Mouse (Mus musculus): ENCODE measurements around the gene Xlr3c.
"Not testable (repeated sequence)": the region's sequence is repeated elsewhere in the genome, so short reads cannot be mapped to it uniquely, and the experiment has no call there.

The Xlr3c gene

DNA sequence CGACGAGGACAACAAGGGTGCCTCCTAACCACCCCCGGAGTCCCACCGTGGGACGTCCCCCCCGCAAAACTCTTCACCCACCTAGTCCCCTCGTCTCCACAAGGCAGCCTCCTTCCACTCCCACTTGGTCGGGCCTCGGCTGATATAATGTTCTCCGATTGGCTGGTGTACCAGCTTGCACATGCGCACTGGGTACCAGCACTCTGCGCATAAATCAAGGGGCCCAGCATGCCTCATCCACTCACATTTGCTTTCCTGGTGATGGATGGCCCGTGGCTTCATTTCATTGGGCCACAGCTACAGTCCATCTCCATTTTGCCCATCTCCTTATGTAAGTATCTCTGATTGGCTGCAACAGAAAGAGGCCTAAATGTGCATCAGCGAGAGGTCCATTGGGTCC lies at the start of gene Xlr3c:
Gene Xlr3c, minus strand, starts transcription at position 121 of the 400 bp plus-strand sequence.
- not testable (repeated sequence) for ATAC-seq (ENCODE audit: low TSS enrichment)

DNA sequence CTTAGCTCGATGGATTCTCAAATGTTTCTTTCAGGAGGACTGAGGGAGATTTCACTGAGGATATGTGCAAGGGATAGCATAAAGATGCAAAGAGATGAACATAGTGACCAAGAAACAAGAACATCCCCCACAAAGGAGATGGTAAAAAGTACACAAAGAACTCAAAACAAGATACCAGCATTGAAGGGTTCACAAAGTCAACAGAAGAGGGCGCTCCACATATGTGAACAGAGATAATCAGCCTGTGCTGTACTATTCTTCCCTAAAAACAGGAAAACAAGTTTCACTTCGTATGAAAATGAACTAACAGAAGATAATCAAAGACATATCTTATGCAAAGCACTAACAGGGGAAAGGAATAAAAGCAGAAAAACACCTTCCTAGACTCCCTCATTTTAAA lies 47.3 kb upstream of the Xlr3c start:
- ATAC-seq (ENCODE audit: low TSS enrichment), result peak; percentile 64; the same call in 1 of the 2 replicates

DNA sequence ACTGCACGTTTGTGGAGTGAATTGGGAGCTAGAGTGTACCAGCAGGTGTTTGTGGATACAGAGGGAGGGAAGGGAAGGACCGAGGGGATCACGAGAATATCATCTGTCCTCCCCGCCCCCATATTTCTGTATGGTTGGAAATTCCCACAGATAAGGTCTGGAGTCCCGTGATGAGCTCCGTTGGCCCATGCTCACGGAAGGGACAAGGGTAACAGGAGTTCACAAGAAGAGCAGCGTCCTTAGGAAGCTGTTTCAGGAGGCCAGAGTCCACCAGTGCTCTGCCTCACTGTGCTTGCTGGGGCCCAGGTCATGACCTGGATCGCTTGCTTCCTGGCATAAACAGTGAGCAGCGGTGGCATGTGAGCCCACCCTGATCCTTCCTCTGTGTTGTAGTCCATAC lies 30.6 kb upstream of the Xlr3c start:
- ATAC-seq (ENCODE audit: low TSS enrichment), result not testable (repeated sequence)

DNA sequence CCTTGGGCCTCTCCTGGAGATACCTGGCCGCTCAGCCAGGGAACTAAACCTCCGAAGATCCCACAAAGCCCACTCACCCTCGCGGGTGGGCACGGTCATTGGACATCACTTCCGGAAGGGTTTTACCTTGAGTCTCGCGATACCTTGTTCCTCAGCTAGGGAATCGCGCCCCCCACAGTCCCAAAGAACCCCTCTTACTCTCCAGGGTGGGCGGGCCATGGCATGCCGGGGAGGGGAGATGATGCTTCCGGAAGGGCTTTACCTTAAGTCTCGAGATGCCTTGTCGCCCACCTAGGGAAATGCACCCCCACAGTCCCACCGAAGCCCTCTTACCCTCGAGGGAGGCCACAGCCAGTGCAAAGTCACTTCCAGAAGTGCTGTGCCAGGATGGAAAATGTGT lies 27.7 kb upstream of the Xlr3c start, which contains the start of the genes Xlr5a and Xlr5c:
Gene Xlr5a, minus strand, starts transcription at position 101 of the 400 bp plus-strand sequence.
Gene Xlr5c, minus strand, starts transcription at position 101 of the 400 bp plus-strand sequence.
- not testable (repeated sequence) for ATAC-seq (ENCODE audit: low TSS enrichment)

DNA sequence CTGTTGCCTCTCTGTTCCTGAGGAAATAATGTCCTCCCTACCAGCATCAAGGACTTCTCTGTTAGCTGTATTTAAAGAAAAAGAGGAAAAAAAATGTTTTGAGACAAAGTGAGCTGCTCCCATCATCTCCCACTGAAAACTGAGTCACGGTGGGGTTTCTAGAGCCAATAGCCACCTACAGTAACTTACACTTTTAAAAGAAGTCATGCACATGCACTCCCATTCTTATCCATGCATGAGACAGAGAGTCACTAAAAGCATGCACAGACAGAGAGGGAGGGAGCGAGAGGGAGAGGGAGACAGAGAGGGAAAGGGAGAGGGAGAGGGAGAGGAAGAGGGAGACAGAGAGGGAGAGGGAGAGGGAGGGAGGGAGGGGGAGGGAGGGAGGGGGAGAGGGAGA lies 2.8 kb downstream of the Xlr3c start:
- peak; percentile 79 for ATAC-seq (ENCODE audit: low TSS enrichment)

DNA sequence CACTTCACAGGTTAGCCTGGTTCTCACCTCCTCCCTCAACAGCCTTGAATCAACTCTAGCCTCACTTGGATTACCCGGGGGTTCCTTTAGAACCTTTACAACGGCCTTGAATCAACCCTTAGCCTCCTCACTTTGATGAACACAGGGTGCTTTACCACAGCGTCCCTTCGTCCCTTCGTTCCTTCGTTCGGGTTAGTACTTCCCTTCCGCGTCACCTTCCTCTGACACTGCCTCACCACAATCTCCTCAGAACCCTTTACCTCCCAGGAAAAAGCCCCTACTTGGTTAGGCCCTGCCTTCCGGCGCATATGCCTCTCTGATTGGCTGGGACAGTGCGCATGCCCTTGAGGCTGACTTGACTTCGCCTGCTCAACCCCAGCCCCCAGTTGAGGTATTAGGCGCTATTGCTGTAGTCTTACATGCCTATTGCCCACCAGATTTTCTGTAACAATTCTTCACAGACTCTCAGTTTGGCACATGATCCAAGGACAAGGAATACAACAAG lies 22.3 kb downstream of the Xlr3c start, which contains the start of gene Xlr4c:
Gene Xlr4c, minus strand, starts transcription at position 310 of the 505 bp plus-strand sequence.
- ATAC-seq (ENCODE audit: low TSS enrichment), result not testable (repeated sequence)

DNA sequence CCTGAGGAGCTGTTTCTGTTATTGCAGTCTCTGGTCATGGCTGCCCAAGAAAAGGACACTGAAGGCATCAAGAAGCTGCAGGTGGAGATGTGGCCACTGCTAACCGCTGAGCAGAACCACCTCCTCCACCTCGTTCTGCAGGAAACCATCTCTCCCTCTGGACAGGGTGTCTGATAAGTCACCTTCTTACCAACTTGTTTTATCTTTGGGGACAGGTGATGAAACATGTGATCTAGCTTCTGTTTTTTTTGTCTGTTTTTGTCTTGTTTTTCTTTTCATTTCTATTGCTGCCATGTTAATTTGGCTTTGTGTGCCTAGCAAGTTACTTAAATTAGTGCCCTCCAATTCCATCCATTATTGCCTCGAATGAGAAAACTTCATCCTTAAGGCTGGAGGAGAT lies 35.9 kb downstream of the Xlr3c start:
- no peak for ATAC-seq (ENCODE audit: low TSS enrichment)

DNA sequence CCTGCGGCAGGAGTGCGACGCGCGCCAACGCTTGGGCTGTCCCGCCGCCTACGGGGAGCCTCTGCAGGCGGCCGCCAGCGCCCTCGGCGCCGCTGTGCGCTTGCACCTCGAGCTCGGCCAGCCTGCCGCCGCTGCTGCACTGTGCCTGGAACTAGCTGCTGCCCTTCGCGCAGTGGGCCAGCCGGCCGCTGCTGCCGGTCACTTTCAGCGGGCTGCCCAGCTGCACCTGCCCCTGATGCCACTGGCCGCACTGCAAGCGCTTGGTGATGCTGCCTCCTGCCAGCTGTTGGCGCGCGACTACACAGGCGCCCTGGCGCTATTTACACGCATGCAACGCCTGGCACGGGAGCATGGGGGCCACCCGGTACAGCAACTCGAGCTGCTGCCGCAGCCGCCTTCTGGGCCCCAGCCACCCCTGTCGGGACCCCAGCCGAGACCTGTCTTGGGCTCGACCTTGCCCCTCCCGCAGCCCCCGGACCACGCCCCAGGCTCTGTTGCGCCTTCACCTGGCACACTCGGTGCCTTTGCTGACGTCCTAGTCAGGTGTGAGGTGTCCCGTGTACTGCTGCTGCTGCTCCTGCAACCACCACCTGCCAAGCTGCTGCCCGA lies 36.5 kb downstream of the Xlr3c start:
- ATAC-seq (ENCODE audit: low TSS enrichment), result peak; percentile 53

DNA sequence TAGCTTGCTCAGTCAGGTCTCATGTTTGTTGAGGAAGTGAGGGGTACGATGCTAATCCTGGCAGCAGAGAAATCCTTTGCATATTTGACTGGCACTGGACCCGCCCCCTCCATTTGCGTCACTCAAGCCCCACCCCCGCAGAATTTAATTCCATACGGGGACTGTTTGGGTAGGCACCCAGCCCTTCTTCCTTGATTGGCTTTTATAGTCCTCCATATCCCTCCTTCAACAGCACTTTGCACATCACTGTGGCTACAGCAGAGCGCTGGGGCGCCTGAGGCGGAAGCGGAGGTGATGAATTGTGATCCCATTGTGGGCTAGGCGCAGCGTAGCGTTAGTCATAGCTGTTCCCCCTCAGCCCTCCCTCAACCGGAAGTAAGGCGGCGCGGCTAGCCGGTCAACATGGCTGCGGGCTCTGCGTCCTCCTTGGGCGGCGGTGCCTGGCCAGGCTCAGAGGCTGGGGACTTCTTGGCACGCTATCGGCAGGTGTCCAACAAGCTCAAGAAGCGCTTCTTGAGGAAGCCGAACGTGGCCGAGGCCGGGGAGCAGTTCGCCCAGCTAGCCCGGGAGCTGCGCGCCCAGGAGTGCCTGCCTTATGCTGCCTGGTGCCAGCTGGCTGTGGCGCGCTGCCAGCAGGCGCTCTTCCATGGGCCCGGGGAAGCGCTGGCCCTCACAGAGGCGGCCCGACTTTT lies 37.1 kb downstream of the Xlr3c start, which contains the start of gene F8a:
Gene F8a, plus strand, starts transcription at position 378 of the 692 bp plus-strand sequence.
- ATAC-seq (ENCODE audit: low TSS enrichment), result peak; percentile 95

DNA sequence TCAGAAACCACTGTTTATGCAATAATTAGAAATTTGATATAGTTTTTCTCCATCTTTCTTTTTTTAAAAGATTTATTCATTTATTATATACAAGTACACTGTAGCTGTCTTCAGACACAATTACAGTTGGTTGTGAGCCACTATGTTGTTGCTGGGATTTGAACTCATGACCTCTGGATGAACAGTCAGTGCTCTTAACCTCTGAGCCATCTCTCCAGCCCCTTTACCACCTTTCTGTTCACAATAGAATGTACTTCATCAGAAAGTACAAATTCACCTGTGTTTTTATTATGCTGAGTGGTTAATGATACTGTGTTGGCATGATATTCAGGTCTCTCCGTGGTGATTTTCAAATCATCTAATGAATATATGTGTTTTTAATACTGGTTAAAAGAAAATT lies 39.8 kb downstream of the Xlr3c start:
- no peak for ATAC-seq (ENCODE audit: low TSS enrichment)

DNA sequence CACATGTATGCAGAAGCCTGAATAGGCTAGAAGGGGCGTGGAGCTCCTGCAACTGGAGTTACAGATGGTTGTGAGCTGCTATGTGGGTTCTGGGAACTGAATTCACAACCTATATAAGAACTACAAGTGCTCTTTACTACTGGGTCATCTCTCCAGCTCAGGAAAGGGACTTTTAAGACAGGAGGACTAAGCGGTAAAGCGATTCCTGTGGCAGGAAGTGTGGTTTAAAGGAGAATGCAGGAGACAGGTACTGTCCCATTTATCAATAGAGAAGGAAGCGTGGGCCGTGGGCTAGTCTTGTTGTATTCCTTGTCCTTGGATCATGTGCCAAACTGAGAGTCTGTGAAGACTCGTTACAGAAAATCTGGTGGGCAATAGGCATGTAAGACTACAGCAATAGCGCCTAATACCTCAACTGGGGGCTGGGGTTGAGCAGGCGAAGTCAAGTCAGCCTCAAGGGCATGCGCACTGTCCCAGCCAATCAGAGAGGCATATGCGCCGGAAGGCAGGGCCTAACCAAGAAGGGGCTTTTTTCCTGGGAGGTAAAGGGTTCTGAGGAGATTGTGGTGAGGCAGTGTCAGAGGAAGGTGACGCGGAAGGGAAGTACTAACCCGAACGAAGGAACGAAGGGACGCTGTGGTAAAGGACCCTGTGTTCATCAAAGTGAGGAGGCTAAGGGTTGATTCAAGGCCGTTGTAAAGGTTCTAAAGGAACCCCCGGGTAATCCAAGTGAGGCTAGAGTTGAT lies 51.2 kb downstream of the Xlr3c start, which contains the start of gene Xlr4b:
Gene Xlr4b, plus strand, starts transcription at position 515 of the 746 bp plus-strand sequence.
- not testable (repeated sequence) for ATAC-seq (ENCODE audit: low TSS enrichment)
